Mouse (Mus musculus): ENCODE measurements around the gene St3gal3.
A peak's percentile ranks its signal among the peaks of the same experiment; 100 is the strongest.

St3gal3 gene

GRCm38 (mm10) chr4:118017021-118017805 is 117.5 kb downstream of the St3gal3 start:
- no peak for DNase-seq

GRCm38 (mm10) chr4:118016323-118016911 is 118.3 kb downstream of the St3gal3 start:
- DNase-seq, result no peak

- DNase-seq, result peak; percentile 38
Measured at GRCm38 (mm10) chr4:118015636-118016035, 119.1 kb downstream of the St3gal3 start.

GRCm38 (mm10) chr4:118015126-118015525 is 119.6 kb downstream of the St3gal3 start:
- no peak for DNase-seq

GRCm38 (mm10) chr4:118010661-118011173 is 124.0 kb downstream of the St3gal3 start:
- DNase-seq, result no peak

GRCm38 (mm10) chr4:118008433-118009033 is 126.2 kb downstream of the St3gal3 start:
- DNase-seq, result no peak

- no peak for DNase-seq
Measured at GRCm38 (mm10) chr4:118001355-118001754, 133.4 kb downstream of the St3gal3 start.

GRCm38 (mm10) chr4:118000605-118001208 is 134.0 kb downstream of the St3gal3 start:
- DNase-seq, result no peak

- DNase-seq, result no peak
Measured at GRCm38 (mm10) chr4:117999951-118000350, 134.8 kb downstream of the St3gal3 start.

GRCm38 (mm10) chr4:117997381-117998269 is 137.1 kb downstream of the St3gal3 start:
- peak; percentile 75 for DNase-seq

- DNase-seq, result no peak
Measured at GRCm38 (mm10) chr4:117996701-117997100, 138.0 kb downstream of the St3gal3 start.

GRCm38 (mm10) chr4:117995461-117995860 is 139.3 kb downstream of the St3gal3 start:
- DNase-seq, result no peak

- no peak for DNase-seq
Measured at GRCm38 (mm10) chr4:117993421-117993820, 141.3 kb downstream of the St3gal3 start.

GRCm38 (mm10) chr4:117992872-117993271 is 141.8 kb downstream of the St3gal3 start:
- DNase-seq, result no peak

- no peak for DNase-seq
Measured at GRCm38 (mm10) chr4:117992036-117992435, 142.7 kb downstream of the St3gal3 start.

GRCm38 (mm10) chr4:117991055-117991627 is 143.6 kb downstream of the St3gal3 start:
- peak; percentile 26 for DNase-seq

GRCm38 (mm10) chr4:117990571-117990970 is 144.1 kb downstream of the St3gal3 start:
- DNase-seq, result no peak

- DNase-seq, result no peak
Measured at GRCm38 (mm10) chr4:117989801-117990200, 144.9 kb downstream of the St3gal3 start.

- no peak for DNase-seq
Measured at GRCm38 (mm10) chr4:117986766-117987165, 147.9 kb downstream of the St3gal3 start.

- peak; percentile 22 for DNase-seq
Measured at GRCm38 (mm10) chr4:117984993-117985587, 149.6 kb downstream of the St3gal3 start.

- no peak for DNase-seq
Measured at GRCm38 (mm10) chr4:117984206-117984605, 150.5 kb downstream of the St3gal3 start.

Data from cerebellum, adult 8-10 months (tissue).